Mouse (Mus musculus) G1E (cell line): Measurements from ENCODE around the gene Trhr2.

Experiments used
- CTCF ChIP-seq: IDR thresholded peaks from 2 replicates; pipeline ENCODE4 v1.5.1; 2012; ENCODE audit warnings: low read depth, low read length, inconsistent platforms, mixed read lengths
- GATA1 ChIP-seq: IDR thresholded peaks from 2 replicates; pipeline ENCODE4 v1.6.1; 2012; ENCODE audit warnings: borderline replicate concordance, low read length, inconsistent platforms, mixed read lengths
- GATA2 ChIP-seq: IDR thresholded peaks from 2 replicates; pipeline ENCODE4 v1.6.1; 2012; ENCODE audit warnings: low read depth, low read length, inconsistent platforms, borderline replicate concordance
- POLR2AphosphoS5 ChIP-seq: IDR thresholded peaks from 2 replicates; pipeline ENCODE4 v1.6.1; 2012; ENCODE audit warnings: low read depth, low read length, inconsistent platforms; ENCODE audit not compliant: insufficient replicate concordance
- TAL1 ChIP-seq: conservative IDR thresholded peaks from 2 replicates; pipeline ENCODE4 v1.6.1; 2012; ENCODE audit warnings: low read depth, low read length, inconsistent platforms, mixed read lengths

GRCm38 (mm10) chr8:122407678-122408077, 47.1 kb upstream of the Trhr2 start:
- TF ChIP-seq CTCF (no peak), GATA2 (no peak), GATA1 (no peak), TAL1 (no peak), POLR2AphosphoS5 (no peak)
